Mouse (Mus musculus): Measurements from ENCODE around the gene Prr22. TPM values are rescaled to one million over a fixed set of nuclear protein-coding genes. Genes with fewer than 3 reads are reported as not detected.

Gene Prr22
- total and polyA plus RNA-seq, 3 experiments = 0.15 to 1.3 (median 0.93) TPM

- H3K27me3 ChIP-seq (replicated peaks) = peaks cover 83% of the 10 kb centered on the region
- H3K9ac ChIP-seq (ENCODE audit: insufficient read depth, low read depth) = no peak overlapping the region
- no peak for DNase-seq (ENCODE audit: extremely low read depth)
- in situ Hi-C loops (cut with MboI; ENCODE audit: low pct_ligation_motif_present, low pct_unique_long_range_greater_than_20kb, low sequenced_read_pairs) = no loop called here
- no peak for TF ChIP-seq CHD1 (IDR thresholded peaks at IDR 0.05; ENCODE audit: low read depth, low read length)
- TF ChIP-seq MAFK (IDR thresholded peaks at IDR 0.05; ENCODE audit: insufficient replicate concordance, low read length) = no peak
- no peak for TF ChIP-seq ELF1 (IDR thresholded peaks at IDR 0.05; ENCODE audit: low read depth, low read length)
- no peak for TF ChIP-seq SIN3A (IDR thresholded peaks at IDR 0.05; ENCODE audit: low read length)
- TF ChIP-seq E2F4 (IDR thresholded peaks at IDR 0.05; ENCODE audit: insufficient replicate concordance, low read depth, low read length) = no peak
- no peak for TF ChIP-seq MXI1 (IDR thresholded peaks at IDR 0.05; ENCODE audit: low read depth, low read length)
- TF ChIP-seq RCOR1 (conservative IDR thresholded peaks at IDR 0.05; ENCODE audit: low read depth, low read length) = no peak
- no peak for TF ChIP-seq CHD2 (IDR thresholded peaks at IDR 0.05; ENCODE audit: low read length)
- no peak for TF ChIP-seq JUN (IDR thresholded peaks at IDR 0.05; ENCODE audit: insufficient read depth, low read depth, low read length)
- no peak for TF ChIP-seq ZMIZ1 (IDR thresholded peaks at IDR 0.05; ENCODE audit: low read depth, low read length)
- no peak for TF ChIP-seq USF1 (IDR thresholded peaks at IDR 0.05; ENCODE audit: low read depth, low read length)
- TF ChIP-seq CTCF (conservative IDR thresholded peaks at IDR 0.05 in 1 of 2, IDR thresholded peaks at IDR 0.05 in 1 of 2; ENCODE audit: low read depth in 2 of 2, low read length in 2 of 2) = no peak
- TF ChIP-seq NELFE (IDR thresholded peaks at IDR 0.05; ENCODE audit: low read depth, low read length) = no peak
- no peak for TF ChIP-seq POLR2A (IDR thresholded peaks at IDR 0.05; ENCODE audit: low read depth, low read length)
- no peak for TF ChIP-seq MYC (IDR thresholded peaks at IDR 0.05; ENCODE audit: low read depth, low read length)
- TF ChIP-seq ETS1 (conservative IDR thresholded peaks at IDR 0.05; ENCODE audit: low read depth, low read length) = no peak
- no peak for TF ChIP-seq USF2 (conservative IDR thresholded peaks at IDR 0.05; ENCODE audit: low read depth, low read length)
- no peak for TF ChIP-seq BHLHE40 (IDR thresholded peaks at IDR 0.05; ENCODE audit: low read depth, low read length)
- TF ChIP-seq GABPA (IDR thresholded peaks at IDR 0.05; ENCODE audit: insufficient replicate concordance, low read depth, low read length) = no peak
- TF ChIP-seq ZKSCAN1 (IDR thresholded peaks at IDR 0.05; ENCODE audit: borderline replicate concordance, low read depth, low read length) = no peak
- no peaks in the 10 kb centered on the region for H3K79me2 ChIP-seq (replicated peaks; ENCODE audit: control insufficient read depth, extremely low read depth, insufficient read depth, poor library complexity, severe bottlenecking)
- dilution Hi-C loops (cut with MboI; ENCODE audit: extremely low pct_ligation_motif_present, extremely low pct_unique_long_range_greater_than_20kb, low sequenced_read_pairs) = no loop called here
- no peak overlapping the region for H3K4me2 ChIP-seq (ENCODE audit: insufficient read depth, low read depth, poor library complexity, severe bottlenecking)
- peaks cover 4% of the 10 kb centered on the region for H3K9me3 ChIP-seq (replicated peaks; ENCODE audit: low read length)
- 0 out of 4 replicates have a peak, but pooled peaks cover 0 to under 1% of the 10 kb centered on the region in 2 experiments for H3K4me1 ChIP-seq (ENCODE audit: control insufficient read depth in 1 of 2, insufficient read depth in 2 of 2)
- H3K27ac ChIP-seq (ENCODE audit: insufficient read depth, low read depth) = no peak overlapping the region
- no peaks in the 10 kb centered on the region for H3K36me3 ChIP-seq (replicated peaks in 1 of 2; ENCODE audit: control insufficient read depth in 1 of 2, insufficient read depth in 1 of 2, low read length in 1 of 2)
- no peak overlapping the region for H3K4me3 ChIP-seq (replicated peaks in 1 of 3; ENCODE audit: low read depth in 2 of 3, low read length in 2 of 3, poor library complexity in 1 of 3)
Measured at GRCm38 (mm10) chr17:56738221-56738620, 31.8 kb upstream of the Prr22 start.

GRCm38 (mm10) chr17:56740118-56740787 lies 29.8 kb upstream of the Prr22 start:
- TF ChIP-seq EP300 (IDR thresholded peaks at IDR 0.05; ENCODE audit: low read length) = no peak
- no peak for TF ChIP-seq POLR2A (IDR thresholded peaks at IDR 0.05; ENCODE audit: low read depth, low read length)
- TF ChIP-seq JUN (IDR thresholded peaks at IDR 0.05; ENCODE audit: insufficient read depth, low read depth, low read length) = no peak
- no peak for TF ChIP-seq MYC (IDR thresholded peaks at IDR 0.05; ENCODE audit: low read depth, low read length)
- TF ChIP-seq MAFK (IDR thresholded peaks at IDR 0.05; ENCODE audit: insufficient replicate concordance, low read length) = no peak
- no peak for TF ChIP-seq NELFE (IDR thresholded peaks at IDR 0.05; ENCODE audit: low read depth, low read length)
- no peak for TF ChIP-seq E2F4 (IDR thresholded peaks at IDR 0.05; ENCODE audit: insufficient replicate concordance, low read depth, low read length)
- no peak for TF ChIP-seq ZKSCAN1 (IDR thresholded peaks at IDR 0.05; ENCODE audit: borderline replicate concordance, low read depth, low read length)
- TF ChIP-seq MEF2A (IDR thresholded peaks at IDR 0.05; ENCODE audit: borderline replicate concordance, low read depth, low read length) = no peak
- no peak for TF ChIP-seq GABPA (IDR thresholded peaks at IDR 0.05; ENCODE audit: insufficient replicate concordance, low read depth, low read length)
- peaks cover 79% of the 10 kb centered on the region for H3K27me3 ChIP-seq (replicated peaks)
- no peak overlapping the region for H3K4me2 ChIP-seq (ENCODE audit: insufficient read depth, low read depth, poor library complexity, severe bottlenecking)

More at GRCm38 (mm10) chr17:56740118-56740787, 29.8 kb upstream of the Prr22 start:
- H3K79me2 ChIP-seq (replicated peaks; ENCODE audit: control insufficient read depth, extremely low read depth, insufficient read depth, poor library complexity, severe bottlenecking) = no peaks in the 10 kb centered on the region
- H3K27ac ChIP-seq (ENCODE audit: insufficient read depth, low read depth) = no peak overlapping the region
- no peak overlapping the region for H3K9ac ChIP-seq (ENCODE audit: insufficient read depth, low read depth)
- H3K4me3 ChIP-seq (replicated peaks in 1 of 3; ENCODE audit: low read depth in 2 of 3, low read length in 2 of 3, poor library complexity in 1 of 3) = no peak overlapping the region
- 0 out of 4 replicates have a peak, but pooled peaks cover 0 to 2% of the 10 kb centered on the region in 2 experiments for H3K4me1 ChIP-seq (ENCODE audit: control insufficient read depth in 1 of 2, insufficient read depth in 2 of 2)
- in situ Hi-C loops (cut with MboI; ENCODE audit: low pct_ligation_motif_present, low pct_unique_long_range_greater_than_20kb, low sequenced_read_pairs) (no loop called here), dilution Hi-C loops (cut with MboI; ENCODE audit: extremely low pct_ligation_motif_present, extremely low pct_unique_long_range_greater_than_20kb, low sequenced_read_pairs) (no loop called here)
- no peaks in the 10 kb centered on the region for H3K36me3 ChIP-seq (replicated peaks in 1 of 2; ENCODE audit: control insufficient read depth in 1 of 2, insufficient read depth in 1 of 2, low read length in 1 of 2)
- no peak for DNase-seq (ENCODE audit: extremely low read depth)
- peaks cover 4% of the 10 kb centered on the region for H3K9me3 ChIP-seq (replicated peaks; ENCODE audit: low read length)
